Mouse (Mus musculus) hindbrain, embryonic 16.5 days (tissue): ENCODE data around the gene Scgb1c1. TPM values are rescaled to one million over a fixed set of nuclear protein-coding genes. Genes with fewer than 3 reads are reported as not detected.

Experiments used
- ATAC-seq: fragments of 200-750 bp; cut with Nextera tagmentation; 2 replicates; pipeline ENCODE4 v1.8.0; 2017; ENCODE audit warnings: moderate TSS enrichment, moderate library complexity
- H3K27ac ChIP-seq: fragments of 300-500 bp; sonication (generic); 2 replicates; pipeline ENCODE4 v1.5.1; 2014; ENCODE audit warnings: low read depth, mild to moderate bottlenecking, control low read depth, low read length, moderate library complexity
- H3K27me3 ChIP-seq: fragments of 300-500 bp; sonication (generic); replicated peaks from 2 replicates; pipeline ENCODE4 v1.6.1; 2014; ENCODE audit warnings: low read length; ENCODE audit not compliant: control insufficient read depth, insufficient read depth
- H3K36me3 ChIP-seq: fragments of 300-500 bp; sonication (generic); 2 replicates; pipeline ENCODE4 v1.6.1; 2014; ENCODE audit warnings: mild to moderate bottlenecking, low read length, moderate library complexity, mixed read lengths; ENCODE audit not compliant: control insufficient read depth, insufficient read depth
- H3K4me1 ChIP-seq: fragments of 300-500 bp; sonication (generic); 2 replicates; pipeline ENCODE4 v1.6.1; 2014; ENCODE audit warnings: low read depth, low read length; ENCODE audit not compliant: control insufficient read depth, insufficient read depth
- H3K4me2 ChIP-seq: fragments of 300-500 bp; sonication (generic); 2 replicates; pipeline ENCODE4 v1.6.1; 2014; ENCODE audit warnings: mild to moderate bottlenecking, low read length, control low read depth, moderate library complexity
- H3K4me3 ChIP-seq: fragments of 300-500 bp; sonication (generic); 2 replicates; pipeline ENCODE4 v1.5.1; 2014; ENCODE audit warnings: mild to moderate bottlenecking, low read length, control low read depth, moderate library complexity
- H3K9ac ChIP-seq: fragments of 300-500 bp; sonication (generic); 2 replicates; pipeline ENCODE4 v1.6.1; 2014; ENCODE audit warnings: low read depth, mild to moderate bottlenecking, control low read depth, low read length, moderate library complexity
- H3K9me3 ChIP-seq: fragments of 300-500 bp; sonication (generic); 2 replicates; pipeline ENCODE4 v1.6.1; 2014; ENCODE audit warnings: mild to moderate bottlenecking, low read length, moderate library complexity; ENCODE audit not compliant: control insufficient read depth
- WGBS: fragments of 180-500 bp; shearing (Covaris S2); extraction: QIAGEN DNeasy Blood & Tissue Kit; methylation state at CpG from one replicate; pipeline ENCODE4 v1.1.7; 2014; 5-methylcytosine and 5-hydroxymethylcytosine counted together
- polyA plus RNA-seq: library from polyadenylated mRNA; unstranded; fragments of >200 nt; fragmentation: Nextera tagmentation; extraction: Ambion mirVana; gene quantifications from 2 replicates; pipeline ENCODE4 v1.2.1, GENCODE M21; 2015

The Scgb1c1 gene
- polyA plus RNA-seq, 1 experiment from 2014 or later = not detected

DNA sequence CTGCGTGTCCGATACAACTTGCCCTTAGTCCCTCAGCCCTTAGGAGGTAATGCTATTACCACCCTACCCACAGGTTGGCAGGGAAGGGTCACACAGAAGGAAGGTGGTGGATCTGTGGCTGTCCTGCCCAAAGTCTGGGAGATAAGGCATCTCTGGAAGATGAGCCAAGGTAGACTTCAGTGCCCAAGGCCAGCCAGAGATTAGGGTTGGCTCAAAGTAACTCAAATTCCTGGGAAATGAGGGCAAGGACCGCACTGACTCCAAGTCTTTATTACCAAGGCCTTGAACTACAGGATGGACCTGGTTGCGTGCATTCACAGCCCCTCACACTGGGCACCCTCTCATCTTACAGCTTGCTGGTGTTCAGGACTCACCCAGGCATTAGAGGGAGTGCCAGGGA, 6.6 kb downstream of the Scgb1c1 start:
- ATAC-seq = no peak
- H3K27me3 ChIP-seq = no peaks in the 10 kb centered on the region
- peaks cover 8% of the 10 kb centered on the region for H3K4me1 ChIP-seq
- WGBS = 93% methylated on average over 4 of the region's 4 CpGs
- H3K4me3 ChIP-seq = no peak overlapping the region
- H3K9ac ChIP-seq = no peak overlapping the region
- H3K27ac ChIP-seq = no peak overlapping the region
- H3K9me3 ChIP-seq = no peaks in the 10 kb centered on the region
- no peak overlapping the region for H3K4me2 ChIP-seq
- peaks cover 18% of the 10 kb centered on the region for H3K36me3 ChIP-seq

GRCm38 (mm10) chr7:140853386-140853785, 8.0 kb downstream of the Scgb1c1 start:
- H3K27ac ChIP-seq = no peak overlapping the region
- no peak overlapping the region for H3K4me3 ChIP-seq
- no peak for ATAC-seq
- 87% methylated on average over 9 of the region's 9 CpGs for WGBS
- no peak overlapping the region for H3K4me2 ChIP-seq
- H3K9me3 ChIP-seq = no peaks in the 10 kb centered on the region
- H3K27me3 ChIP-seq = no peaks in the 10 kb centered on the region
- no peak overlapping the region for H3K9ac ChIP-seq
- peaks cover 18% of the 10 kb centered on the region for H3K36me3 ChIP-seq
- H3K4me1 ChIP-seq = peaks cover 16% of the 10 kb centered on the region

GRCm38 (mm10) chr7:140854483-140854882, 9.1 kb downstream of the Scgb1c1 start:
- no peak overlapping the region for H3K4me3 ChIP-seq
- WGBS = 95% methylated on average over 18 of the region's 18 CpGs

GRCm38 (mm10) chr7:140855181-140855580, 9.8 kb downstream of the Scgb1c1 start:
- peak overlapping the region; percentile 91; the same call in 1 of the 2 replicates for H3K9ac ChIP-seq
- ATAC-seq = no peak
- no peaks in the 10 kb centered on the region for H3K27me3 ChIP-seq
- 82% methylated on average over 9 of the region's 9 CpGs for WGBS
- peak overlapping the region; percentile 89 for H3K4me3 ChIP-seq
- no peaks in the 10 kb centered on the region for H3K9me3 ChIP-seq
- no peak overlapping the region for H3K27ac ChIP-seq
- peaks cover 23% of the 10 kb centered on the region for H3K36me3 ChIP-seq
- H3K4me1 ChIP-seq = peaks cover 29% of the 10 kb centered on the region
- peak overlapping the region; percentile 97 for H3K4me2 ChIP-seq

More at GRCm38 (mm10) chr7:140854483-140854882, 9.1 kb downstream of the Scgb1c1 start:
- Histone ChIP-seq H3K9me3 (no peaks in the 10 kb centered on the region), H3K36me3 (peaks cover 20% of the 10 kb centered on the region), H3K4me2 (no peak overlapping the region), H3K9ac (no peak overlapping the region), H3K27ac (no peak overlapping the region), H3K27me3 (no peaks in the 10 kb centered on the region), H3K4me1 (peaks cover 27% of the 10 kb centered on the region)
- ATAC-seq = no peak

DNA sequence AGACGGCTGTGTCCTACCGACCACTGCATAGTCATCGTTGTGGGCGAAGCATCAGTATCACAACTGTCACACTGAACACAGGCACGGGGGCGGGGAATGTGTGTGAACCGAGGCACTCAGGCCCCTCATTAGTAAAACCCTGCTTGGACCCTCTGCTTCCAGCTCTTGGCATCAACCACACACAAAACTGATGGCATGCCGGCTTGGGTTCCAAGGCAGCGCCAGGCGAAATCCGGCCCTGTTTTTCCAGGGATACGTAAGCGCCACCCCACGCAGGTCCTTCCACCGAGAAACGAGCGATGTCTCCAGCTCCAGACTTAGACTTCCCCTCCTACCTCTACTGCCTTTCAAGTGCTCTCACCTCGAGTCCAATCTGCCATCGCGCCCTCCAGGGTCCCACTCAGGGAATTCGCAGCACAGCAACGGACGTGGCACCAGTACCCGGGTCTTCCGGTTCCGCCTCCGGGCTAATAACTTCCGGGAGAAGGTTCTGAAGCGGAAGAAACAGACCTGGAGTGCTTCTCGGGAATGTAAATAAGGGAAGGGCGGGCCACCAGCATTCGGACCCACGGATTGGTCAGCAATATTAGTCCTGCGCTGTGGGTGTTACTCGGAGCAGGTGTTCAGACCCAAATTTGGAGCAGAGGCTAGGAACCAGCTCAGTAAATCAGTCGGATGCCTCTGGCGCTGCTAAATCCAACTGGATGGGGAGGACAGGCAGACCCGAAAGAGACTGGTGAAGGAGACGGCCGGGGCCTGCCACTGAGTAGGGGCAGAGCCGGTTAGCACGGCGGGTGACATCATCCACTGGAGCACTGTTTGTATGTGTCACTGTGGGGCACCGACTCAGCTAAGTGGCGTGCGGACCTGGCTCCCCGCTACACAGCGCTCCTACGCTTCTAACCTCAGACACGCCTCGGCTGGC, 10.8 kb downstream of the Scgb1c1 start, which contains the start of gene Gm45785:
Gene Gm45785, minus strand, starts transcription at position 472 of the 925 bp plus-strand sequence.
- Histone ChIP-seq H3K9me3 (no peaks in the 10 kb centered on the region), H3K4me2 (peak within 1 kb of the TSS; percentile 97), H3K27me3 (no peaks in the 10 kb centered on the region), H3K4me3 (peak within 1 kb of the TSS; percentile 89), H3K27ac (peak within 1 kb of the TSS; percentile 95), H3K4me1 (peaks cover 29% of the 10 kb centered on the region), H3K9ac (peak within 1 kb of the TSS; percentile 91), H3K36me3 (peaks cover 30% of the 10 kb centered on the region)
- ATAC-seq = peak; percentile 83
- 2% methylated on average over 51 of the region's 51 CpGs for WGBS

- Histone ChIP-seq H3K4me3 (peak within 1 kb of the TSS; percentile 89), H3K36me3 (peaks cover 33% of the 10 kb centered on the region), H3K27me3 (no peaks in the 10 kb centered on the region), H3K4me1 (peaks cover 29% of the 10 kb centered on the region), H3K9ac (peak within 1 kb of the TSS; percentile 91), H3K4me2 (peak within 1 kb of the TSS; percentile 97), H3K9me3 (no peaks in the 10 kb centered on the region), H3K27ac (peak within 1 kb of the TSS; percentile 95)
- ATAC-seq = peak; percentile 84
- WGBS = under 1% methylated on average over 50 of the region's 50 CpGs
Observed at GRCm38 (mm10) chr7:140856785-140857549, 11.6 kb downstream of the Scgb1c1 start, which contains the start of gene Ric8a. TSS of gene Ric8a (plus strand) at chr7:140856957.

GRCm38 (mm10) chr7:140857550-140858505, 12.5 kb downstream of the Scgb1c1 start, which contains the start of gene Bet1l:
TSS of gene Bet1l (minus strand) at chr7:140857577.
- Histone ChIP-seq H3K9me3 (no peaks in the 10 kb centered on the region), H3K27ac (peak within 1 kb of the TSS; percentile 95), H3K4me1 (peaks cover 29% of the 10 kb centered on the region), H3K4me2 (peak within 1 kb of the TSS; percentile 97), H3K9ac (peak within 1 kb of the TSS; percentile 91), H3K36me3 (peaks cover 35% of the 10 kb centered on the region), H3K4me3 (peak within 1 kb of the TSS; percentile 89), H3K27me3 (no peaks in the 10 kb centered on the region)
- WGBS = 34% methylated on average over 40 of the region's 40 CpGs
- ATAC-seq = peak; percentile 58

DNA sequence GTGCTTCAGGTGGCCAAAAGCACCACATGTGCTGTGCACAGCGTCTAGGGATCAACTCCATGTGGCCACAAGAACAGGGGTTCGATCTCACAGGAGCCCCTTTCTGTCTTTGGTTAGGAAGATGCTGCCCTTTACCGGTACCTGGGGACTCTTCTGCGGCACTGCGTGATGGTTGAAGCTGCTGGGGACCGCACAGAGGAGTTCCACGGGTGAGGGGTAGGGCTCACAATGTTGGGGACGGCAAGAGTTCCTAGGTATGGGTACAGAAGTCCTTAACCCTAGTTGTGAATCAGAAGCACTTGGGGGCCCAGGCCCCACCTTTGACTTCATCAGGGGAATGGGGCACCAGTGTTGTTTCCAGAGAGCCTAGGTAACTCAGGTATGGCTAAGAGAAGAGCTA, 13.4 kb downstream of the Scgb1c1 start:
- ATAC-seq = no peak
- peak overlapping the region; percentile 97 for H3K4me2 ChIP-seq
- no peaks in the 10 kb centered on the region for H3K27me3 ChIP-seq
- no peak overlapping the region for H3K27ac ChIP-seq
- H3K4me3 ChIP-seq = no peak overlapping the region; the same call in 1 of the 2 replicates
- H3K36me3 ChIP-seq = peaks cover 33% of the 10 kb centered on the region
- peak overlapping the region; percentile 91; the same call in 1 of the 2 replicates for H3K9ac ChIP-seq
- WGBS = 99% methylated on average over 8 of the region's 8 CpGs
- H3K4me1 ChIP-seq = peaks cover 29% of the 10 kb centered on the region
- no peaks in the 10 kb centered on the region for H3K9me3 ChIP-seq
